Mouse (Mus musculus) liver, embryonic 14.5 days (tissue): Measurements from ENCODE around the gene Atp6v0a4. TPM values are rescaled to one million over a fixed set of nuclear protein-coding genes. Genes with fewer than 3 reads are reported as not detected.

ENCODE experiments used
- ATAC-seq: fragments of 200-750 bp; cut with Nextera tagmentation; 2 replicates; pipeline ENCODE4 v1.8.0; 2017; ENCODE audit warnings: moderate number of reproducible peaks, mild to moderate bottlenecking, moderate library complexity; ENCODE audit not compliant: insufficient read depth
- DNase-seq, 3 experiments: peaks; one replicate each; pipeline ENCODE4 v3.0.0-alpha.2; 2012 to 2013; ENCODE audit warnings: low read depth in 3 of 3, low spot score in 3 of 3
- H3K27ac ChIP-seq: fragments of 300-500 bp; sonication (generic); 2 replicates; pipeline ENCODE4 v1.5.1; 2014; ENCODE audit warnings: moderate library complexity, mild to moderate bottlenecking, control low read depth, inconsistent platforms
- H3K27me3 ChIP-seq: fragments of 300-500 bp; sonication (generic); 2 replicates; pipeline ENCODE4 v1.6.1; 2014; ENCODE audit warnings: mild to moderate bottlenecking, low read length, moderate library complexity; ENCODE audit not compliant: control insufficient read depth, insufficient read depth
- H3K36me3 ChIP-seq: fragments of 300-500 bp; sonication (generic); replicated peaks from 2 replicates; pipeline ENCODE4 v1.6.1; 2014; ENCODE audit warnings: low read depth; ENCODE audit not compliant: control insufficient read depth, insufficient read depth
- H3K4me1 ChIP-seq, 2 experiments: fragments of 200-500 bp in 1 of 2; fragments of 300-500 bp in 1 of 2; sonication (generic) in 1 of 2; replicated peaks; 2 replicates each; pipeline ENCODE4 v1.6.1; 2012 to 2014; ENCODE audit warnings: antibody characterized with exemption in 1 of 2, inconsistent platforms in 1 of 2, low read length in 1 of 2; ENCODE audit not compliant: control insufficient read depth in 2 of 2, insufficient read depth in 2 of 2
- H3K4me2 ChIP-seq: fragments of 300-500 bp; sonication (generic); 2 replicates; pipeline ENCODE4 v1.6.1; 2014; ENCODE audit warnings: low read depth, mild to moderate bottlenecking, control low read depth, moderate library complexity
- H3K4me3 ChIP-seq, 2 experiments: fragments of 200-500 bp in 1 of 2; fragments of 300-500 bp in 1 of 2; sonication (generic) in 1 of 2; 2 replicates each; pipeline ENCODE4 v1.5.1; 2012 to 2014; ENCODE audit warnings: low read depth in 2 of 2, low read length in 2 of 2, mild to moderate bottlenecking in 2 of 2, control low read depth in 1 of 2, inconsistent platforms in 1 of 2, moderate library complexity in 1 of 2; ENCODE audit not compliant: insufficient read depth in 1 of 2
- H3K9ac ChIP-seq: fragments of 300-500 bp; sonication (generic); replicated peaks from 2 replicates; pipeline ENCODE4 v1.6.1; 2014; ENCODE audit warnings: mild to moderate bottlenecking, control low read depth, moderate library complexity
- H3K9me3 ChIP-seq: fragments of 300-500 bp; sonication (generic); 2 replicates; pipeline ENCODE4 v1.6.1; 2016; ENCODE audit warnings: low read length, mixed read lengths; ENCODE audit not compliant: control insufficient read depth
- CTCF ChIP-seq: IDR thresholded peaks from 2 replicates; pipeline ENCODE4 v1.5.1; 2016; ENCODE audit warnings: antibody characterized with exemption, low read depth, control low read depth
- EP300 ChIP-seq: IDR thresholded peaks from 2 replicates; pipeline ENCODE4 v1.6.1; 2016; ENCODE audit warnings: antibody characterized with exemption, low read depth
- WGBS: fragments of 180-500 bp; shearing (Covaris S2); extraction: QIAGEN DNeasy Blood & Tissue Kit; methylation state at CpG from one replicate; pipeline ENCODE4 v1.1.7; 2014; ENCODE audit not compliant: insufficient replicate concordance; 5-methylcytosine and 5-hydroxymethylcytosine counted together
- polyA plus RNA-seq, 2 experiments: library from polyadenylated mRNA; depleted of rRNA in 1 of 2; stranded (reverse) in 1 of 2; unstranded in 1 of 2; fragments of >200 nt; fragmentation: Nextera tagmentation in 1 of 2; extraction: Ambion mirVana in 1 of 2; gene quantifications; 2 replicates each; pipeline versions ENCODE4 v1.2.1 to v1.2.3; 2012 to 2014

Gene Atp6v0a4
- polyA plus RNA-seq, 2 experiments, result 0.13 to 0.35 TPM

GRCm38 (mm10) chr6:38058805-38059204, 65.6 kb downstream of the Atp6v0a4 start:
- Histone ChIP-seq H3K4me2 (no peak overlapping the region), H3K27ac (no peak overlapping the region), H3K27me3 (no peaks in the 10 kb centered on the region), H3K4me3 (no peak overlapping the region), H3K9ac (no peak overlapping the region), H3K9me3 (no peaks in the 10 kb centered on the region), H3K4me1 (no peaks in the 10 kb centered on the region), H3K36me3 (no peaks in the 10 kb centered on the region)
- TF ChIP-seq CTCF (peak; percentile 39), EP300 (no peak)
- DNase-seq, result no peak
- ATAC-seq, result no peak
- WGBS, result 53% methylated on average over 5 of the region's 5 CpGs

GRCm38 (mm10) chr6:38055471-38056330, 68.7 kb downstream of the Atp6v0a4 start:
- no peak for DNase-seq
- H3K36me3 ChIP-seq, result no peaks in the 10 kb centered on the region
- no peaks in the 10 kb centered on the region for H3K9me3 ChIP-seq
- no peak for ATAC-seq
- no peaks in the 10 kb centered on the region for H3K4me1 ChIP-seq
- H3K4me3 ChIP-seq, result no peak overlapping the region
- H3K27ac ChIP-seq, result no peak overlapping the region
- WGBS, result 58% methylated on average over 15 of the region's 15 CpGs
- H3K4me2 ChIP-seq, result no peak overlapping the region
- H3K9ac ChIP-seq, result no peak overlapping the region
- TF ChIP-seq CTCF (no peak), EP300 (no peak)
- H3K27me3 ChIP-seq, result no peaks in the 10 kb centered on the region

- peaks cover 0 to 4% of the 10 kb centered on the region in 2 experiments; a peak in 1 of 4 replicates for H3K4me1 ChIP-seq
- H3K27ac ChIP-seq, result no peak overlapping the region
- no peak overlapping the region for H3K4me2 ChIP-seq
- no peak overlapping the region for H3K9ac ChIP-seq
- DNase-seq (no peak), ATAC-seq (no peak)
- H3K9me3 ChIP-seq, result no peaks in the 10 kb centered on the region
- H3K4me3 ChIP-seq, result no peak overlapping the region
- TF ChIP-seq CTCF, result 0 out of 2 replicates have a peak, but pooled peaks have one; percentile 14
- no peak for TF ChIP-seq EP300
- H3K36me3 ChIP-seq, result no peaks in the 10 kb centered on the region
- 72% methylated on average over 6 of the region's 6 CpGs for WGBS
- H3K27me3 ChIP-seq, result no peaks in the 10 kb centered on the region
These were observed 74.8 kb downstream of the Atp6v0a4 start for GRCm38 (mm10) chr6:38049601-38050000.

- DNase-seq, result no peak
- WGBS, result 46% methylated on average over 6 of the region's 6 CpGs
These were observed 75.4 kb downstream of the Atp6v0a4 start for GRCm38 (mm10) chr6:38048800-38049561.

GRCm38 (mm10) chr6:38048003-38048402, 76.4 kb downstream of the Atp6v0a4 start:
- H3K9ac ChIP-seq, result no peak overlapping the region
- H3K27ac ChIP-seq, result no peak overlapping the region
- H3K36me3 ChIP-seq, result no peaks in the 10 kb centered on the region
- H3K4me3 ChIP-seq, result no peak overlapping the region
- ATAC-seq (no peak), DNase-seq (no peak)
- H3K27me3 ChIP-seq, result no peaks in the 10 kb centered on the region
- WGBS, result 59% methylated on average over 4 of the region's 4 CpGs
- TF ChIP-seq CTCF, result no peak
- TF ChIP-seq EP300, result no peak
- no peaks in the 10 kb centered on the region for H3K9me3 ChIP-seq
- no peak overlapping the region for H3K4me2 ChIP-seq
- H3K4me1 ChIP-seq, result peaks cover 0 to 4% of the 10 kb centered on the region in 2 experiments; a peak in 1 of 4 replicates

More at GRCm38 (mm10) chr6:38048800-38049561, 75.4 kb downstream of the Atp6v0a4 start:
- no peak overlapping the region for H3K4me2 ChIP-seq
- no peak overlapping the region for H3K4me3 ChIP-seq
- no peak for TF ChIP-seq EP300
- no peak for TF ChIP-seq CTCF
- H3K27me3 ChIP-seq, result no peaks in the 10 kb centered on the region
- no peak overlapping the region for H3K9ac ChIP-seq
- no peak overlapping the region for H3K27ac ChIP-seq
- H3K36me3 ChIP-seq, result no peaks in the 10 kb centered on the region
- H3K4me1 ChIP-seq, result peaks cover 0 to 4% of the 10 kb centered on the region in 2 experiments; a peak in 1 of 4 replicates
- no peaks in the 10 kb centered on the region for H3K9me3 ChIP-seq
- ATAC-seq, result no peak
